Mouse (Mus musculus) kidney, adult 2 months (tissue): ENCODE measurements at regions not wholly inside any gene's neighbourhood (a gene's known extent, or its start where the extent isn't known, plus 50 kb on each side); places are given as distances from the start of the nearest gene placed in this dataset.

Experiments used
- CTCF ChIP-seq: fragments of 200-500 bp; conservative IDR thresholded peaks from 2 replicates; pipeline ENCODE4 v1.5.1; 2011; ENCODE audit warnings: low read depth, mild to moderate bottlenecking, control low read depth, low read length, moderate library complexity, mixed read lengths; ENCODE audit not compliant: insufficient read depth, insufficient read length
- POLR2A ChIP-seq: fragments of 200-500 bp; IDR thresholded peaks from one replicate; pipeline ENCODE4 v1.6.1; 2011; ENCODE audit warnings: low read depth, low read length, control low read depth

GRCm38 (mm10) chr4:125354742-125355141 is 135.8 kb upstream of the Grik3 start:
- TF ChIP-seq CTCF (no peak), POLR2A (no peak)
